Mouse (Mus musculus): ENCODE measurements around the gene Carns1.

Gene Carns1

GRCm38 (mm10) chr19:4171393-4172290 lies 3.6 kb downstream of the Carns1 start:
- no peak for DNase-seq (ENCODE audit: low spot score in 2 of 2)

GRCm38 (mm10) chr19:4170723-4171392 lies 4.4 kb downstream of the Carns1 start:
- DNase-seq (ENCODE audit: low spot score in 2 of 2) = no peak

DNA sequence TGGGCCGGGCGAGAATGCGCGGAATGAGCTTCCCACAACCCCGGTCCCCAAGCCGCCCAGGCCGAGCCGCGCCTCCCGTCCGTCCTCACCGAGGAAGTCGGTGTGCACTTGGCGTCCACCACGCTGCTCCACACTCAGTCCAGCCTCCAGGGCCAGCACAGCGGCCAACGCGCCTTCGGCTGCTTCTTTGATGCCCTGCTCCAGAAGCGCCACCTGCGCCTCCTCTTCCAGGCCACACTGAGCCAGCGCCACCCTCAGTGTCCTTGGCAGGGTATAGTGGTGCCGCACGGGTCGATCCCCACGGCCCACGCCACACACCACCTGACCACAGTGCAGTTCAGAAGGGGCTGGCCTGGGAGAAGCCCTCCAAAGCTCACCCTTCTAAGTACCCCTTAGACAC lies 5.5 kb downstream of the Carns1 start:
- no peak for DNase-seq (ENCODE audit: low spot score in 2 of 2)

DNA sequence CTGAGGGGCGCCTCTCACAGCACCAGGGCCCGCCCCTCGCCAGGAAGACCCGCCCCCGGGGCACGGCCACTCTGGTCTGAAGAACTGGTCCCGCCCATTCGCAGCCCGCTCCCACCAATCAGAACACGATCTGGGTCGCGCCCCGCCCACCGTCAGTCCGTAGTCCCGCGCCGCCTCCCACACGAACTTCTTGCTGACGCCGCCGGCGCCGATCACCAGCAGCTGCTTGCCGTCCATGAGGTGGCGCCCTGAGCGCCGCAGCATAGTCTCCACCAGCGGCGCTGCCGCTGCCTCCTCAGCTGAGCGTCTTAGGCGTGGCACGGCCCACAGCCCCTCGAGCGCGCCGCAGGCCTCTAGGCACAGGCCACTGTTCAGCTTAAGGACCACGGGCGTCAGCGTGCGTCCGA lies 5.9 kb downstream of the Carns1 start:
- DNase-seq (ENCODE audit: low spot score in 2 of 2) = peak; percentile 99 to 100

DNA sequence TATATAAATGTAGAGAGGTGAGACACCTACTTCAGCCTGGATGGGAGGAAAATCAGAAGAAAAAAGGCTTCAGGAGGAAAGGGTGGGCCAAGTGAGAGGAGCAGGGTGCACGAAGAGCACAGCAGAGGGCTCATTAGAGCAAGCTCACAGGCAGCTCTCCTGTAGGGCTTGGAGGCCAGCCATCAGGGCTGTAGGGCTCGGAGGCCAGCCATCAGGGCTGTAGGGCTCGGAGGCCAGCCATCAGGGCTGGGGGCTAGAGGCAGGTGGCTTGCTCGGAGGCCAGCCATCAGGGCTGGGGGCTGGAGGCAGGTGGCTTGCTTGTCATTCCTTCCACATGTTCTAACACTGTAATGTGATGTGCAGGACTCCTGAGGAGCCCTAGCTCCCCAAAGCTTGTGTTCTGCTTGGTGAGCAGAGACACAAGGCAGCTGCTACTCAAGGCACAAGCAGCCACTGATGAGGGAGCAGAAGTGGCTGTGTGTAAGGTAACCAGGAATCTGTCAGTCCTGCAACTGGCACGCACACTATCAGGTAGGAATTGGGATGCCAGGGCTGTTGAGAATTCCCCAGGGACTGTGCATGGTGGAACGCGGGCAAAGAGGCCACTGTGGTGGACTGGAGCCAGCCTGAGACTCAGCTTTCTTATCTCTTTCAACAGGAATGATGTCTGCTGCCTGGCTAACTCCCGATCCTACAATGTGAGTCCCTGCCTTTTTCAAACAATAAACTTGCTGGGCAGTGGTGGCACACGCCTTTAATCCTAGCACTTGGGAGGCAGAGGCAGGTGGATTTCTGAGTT lies 8.4 kb downstream of the Carns1 start:
- DNase-seq (ENCODE audit: low spot score in 2 of 2) = no peak

GRCm38 (mm10) chr19:4164721-4165120 lies 10.6 kb downstream of the Carns1 start:
- DNase-seq (ENCODE audit: low spot score in 2 of 2) = no peak

GRCm38 (mm10) chr19:4164100-4164499 lies 11.2 kb downstream of the Carns1 start:
- DNase-seq (ENCODE audit: low spot score in 2 of 2) = no peak

DNA sequence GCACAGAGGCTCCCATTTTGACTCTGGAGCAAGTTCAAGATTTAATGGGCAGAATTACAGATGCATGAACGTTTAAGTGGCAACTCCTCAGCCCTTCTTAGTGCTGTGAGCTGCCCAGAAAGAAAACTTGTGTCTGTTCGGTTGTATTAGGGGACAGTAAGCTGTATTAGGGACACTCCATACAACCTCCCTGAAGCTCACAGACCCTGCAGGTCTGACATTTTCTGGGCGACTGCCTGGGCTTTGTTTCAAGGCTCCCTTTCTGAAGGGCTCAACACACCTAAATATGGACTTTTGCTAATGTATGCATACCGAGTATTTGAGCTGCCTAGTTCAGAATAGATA lies 11.8 kb downstream of the Carns1 start:
- no peak for DNase-seq (ENCODE audit: low spot score in 2 of 2)

- peak; percentile 94 to 97 for DNase-seq (ENCODE audit: low spot score in 2 of 2)
These were observed 12.4 kb downstream of the Carns1 start, which contains the start of gene Rps6kb2 for GRCm38 (mm10) chr19:4162646-4163542. Rps6kb2 (minus strand) TSS chr19:4163354.

DNA sequence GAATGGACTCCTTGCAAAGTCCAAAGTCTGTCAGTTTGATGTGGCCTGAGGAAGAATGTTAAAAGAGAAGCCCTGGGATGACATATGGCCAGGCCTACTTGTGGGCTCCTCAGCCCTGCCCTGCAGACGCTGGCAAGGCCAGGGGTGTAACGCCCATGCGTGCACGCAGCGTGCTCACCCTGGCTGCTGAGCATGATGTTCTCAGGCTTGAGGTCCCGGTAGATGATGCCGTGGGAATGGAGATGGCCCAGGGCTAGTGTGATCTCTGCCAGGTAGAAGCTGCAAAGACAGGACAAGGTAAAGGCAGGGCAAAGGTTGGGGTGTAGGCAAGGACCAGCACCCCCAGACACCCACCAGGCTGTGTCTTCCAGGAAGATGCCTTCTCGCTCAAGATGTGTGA lies 16.2 kb downstream of the Carns1 start:
- no peak for DNase-seq (ENCODE audit: low spot score in 2 of 2)

- no peak for DNase-seq (ENCODE audit: low spot score in 2 of 2)
These were observed 18.5 kb downstream of the Carns1 start for GRCm38 (mm10) chr19:4156771-4157170.

DNA sequence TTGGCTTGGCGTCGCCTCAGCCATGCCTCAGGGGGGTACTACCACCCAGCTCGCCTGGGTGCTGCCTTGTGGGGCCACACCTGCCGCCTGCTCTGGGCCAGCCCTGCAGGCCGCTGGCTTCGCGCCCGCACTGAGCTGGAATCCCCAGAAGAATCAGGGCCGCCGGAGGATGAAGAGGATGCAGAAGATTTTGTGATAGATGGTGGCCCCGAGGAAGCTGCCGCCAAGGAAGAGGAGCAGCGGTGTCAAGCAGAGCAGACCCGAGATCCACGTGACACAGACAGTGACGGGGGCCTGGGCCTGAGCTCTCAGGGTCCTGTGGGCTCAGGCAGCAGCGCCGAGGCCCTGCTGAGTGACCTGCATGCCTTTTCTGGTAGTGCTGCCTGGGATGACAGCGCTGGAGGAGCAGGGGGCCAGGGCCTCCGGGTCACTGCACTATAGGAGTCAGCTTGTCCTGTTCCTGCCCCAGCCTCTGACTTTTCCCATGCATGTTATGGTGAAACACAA lies 19.2 kb downstream of the Carns1 start:
- DNase-seq (ENCODE audit: low spot score in 2 of 2) = no peak

DNA sequence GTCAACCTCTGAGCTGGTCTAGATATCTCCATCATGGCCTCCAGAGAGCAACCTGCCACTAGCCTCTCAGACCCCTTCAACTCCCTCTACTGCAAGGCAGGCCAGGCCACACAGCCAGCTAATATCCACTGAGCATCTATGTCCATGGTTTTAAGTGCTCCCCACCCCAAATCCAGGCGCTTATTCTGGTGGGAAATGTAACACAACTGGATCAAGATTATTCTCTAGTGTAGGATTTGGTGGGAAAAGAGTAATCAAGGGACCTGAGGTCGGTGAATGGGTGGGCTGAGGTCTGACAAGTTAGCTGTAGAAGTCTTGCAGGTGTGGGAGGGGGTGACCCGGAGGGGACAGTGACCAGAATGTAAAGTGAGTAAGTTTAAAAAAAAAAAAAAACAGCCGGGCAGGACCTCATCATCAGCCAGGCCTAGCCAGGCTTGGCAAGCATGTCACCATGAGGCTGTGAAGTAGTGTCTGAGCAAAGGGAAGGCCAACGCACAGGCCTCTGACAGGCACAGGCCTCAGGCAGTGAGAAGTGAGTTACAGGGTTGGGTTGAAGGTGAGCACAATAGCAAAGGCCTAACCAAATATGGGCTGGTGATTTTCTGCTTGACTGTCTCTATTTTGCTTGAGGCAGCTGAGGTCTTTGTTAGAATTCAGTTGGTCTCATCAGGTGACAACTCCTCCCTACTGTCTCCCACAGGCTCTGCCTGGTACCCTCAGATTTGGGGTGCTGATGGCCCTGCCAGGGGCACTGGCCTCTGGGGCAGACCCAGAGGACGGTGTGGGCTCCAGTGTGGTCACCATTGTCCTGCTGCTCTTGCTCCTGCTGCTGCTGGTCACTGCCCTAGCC lies 19.8 kb downstream of the Carns1 start:
- DNase-seq (ENCODE audit: low spot score in 2 of 2) = no peak

DNA sequence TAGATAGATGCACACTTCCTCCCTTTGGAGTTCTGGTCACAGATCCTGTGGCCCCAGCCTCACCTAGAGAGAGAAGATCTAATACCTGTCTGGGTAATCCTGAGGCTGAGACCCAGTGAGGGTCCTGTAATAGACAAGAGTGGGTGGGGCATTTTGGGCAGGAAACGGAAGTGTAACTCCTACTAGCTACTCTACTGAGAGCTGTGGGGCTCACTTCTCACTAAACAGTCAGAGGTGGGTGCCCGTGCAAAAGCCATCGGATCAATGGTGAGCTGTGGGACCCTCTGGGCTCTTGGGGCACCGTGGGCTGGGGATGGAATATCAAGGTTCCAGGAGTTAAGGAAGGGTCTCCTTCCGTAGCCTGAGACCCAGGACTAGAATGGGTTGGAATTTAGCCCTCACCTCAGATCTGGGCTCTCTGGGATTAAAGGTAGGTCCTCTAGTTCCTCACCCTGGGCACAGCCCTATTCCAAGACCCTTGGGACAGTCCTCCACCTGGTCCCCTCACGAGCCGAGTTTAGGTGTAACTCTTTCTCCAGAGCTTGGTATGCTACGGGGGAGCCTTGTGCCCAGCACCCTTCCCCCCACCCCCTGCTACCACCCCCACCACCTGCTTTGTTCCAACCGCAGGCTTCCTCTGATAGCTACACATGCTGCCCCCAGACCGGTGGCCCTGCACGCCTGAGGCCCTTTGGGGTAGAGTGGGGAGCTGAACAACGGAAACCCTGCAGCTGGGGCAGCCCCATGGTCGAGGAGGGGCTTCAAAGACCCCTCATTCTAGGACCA lies 20.6 kb downstream of the Carns1 start:
- DNase-seq (ENCODE audit: low spot score in 2 of 2) = no peak

GRCm38 (mm10) chr19:4153232-4153654 lies 22.0 kb downstream of the Carns1 start, which contains the start of gene Ptprcap:
Ptprcap (plus strand) TSS chr19:4153604.
- DNase-seq (ENCODE audit: low spot score in 2 of 2) = no peak

DNA sequence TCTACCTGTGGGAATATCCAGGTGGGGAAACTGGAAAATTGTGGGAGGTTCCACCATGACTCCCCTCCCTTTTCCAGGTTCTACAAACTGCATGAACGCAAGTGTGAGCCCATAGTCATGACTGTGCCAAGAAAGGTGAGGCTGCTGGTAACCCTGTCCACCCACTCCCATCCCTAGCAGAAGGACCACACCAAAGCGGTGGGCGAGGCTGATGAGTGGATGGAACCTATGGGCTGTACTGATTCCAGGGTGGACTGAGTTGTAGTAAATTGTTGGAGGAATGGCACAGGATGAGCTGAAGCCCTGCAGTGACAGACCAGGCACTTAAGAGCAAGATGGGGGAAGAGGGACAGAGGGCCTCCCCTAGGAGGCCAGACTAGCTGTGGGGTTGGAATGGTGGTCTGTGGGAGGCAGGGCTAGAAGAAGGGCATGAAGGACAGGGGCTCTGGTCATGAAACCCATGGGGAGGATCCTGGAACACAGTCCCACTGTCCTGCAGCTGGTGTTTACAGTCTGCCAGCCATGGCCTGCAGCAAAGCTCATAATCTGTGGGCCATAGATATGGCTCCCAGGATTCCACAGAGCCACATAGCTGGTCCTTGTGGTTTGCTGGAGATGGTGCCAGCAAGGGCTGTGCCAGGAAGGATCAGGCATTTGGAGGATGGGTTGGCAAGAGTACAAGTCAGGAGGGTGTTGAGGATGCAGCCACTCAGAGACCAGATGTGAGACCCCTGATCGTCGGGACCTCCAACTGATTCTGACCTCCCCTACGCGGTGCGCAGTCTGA lies 22.6 kb downstream of the Carns1 start:
- no peak for DNase-seq (ENCODE audit: low spot score in 2 of 2)

GRCm38 (mm10) chr19:4151898-4152297 lies 23.4 kb downstream of the Carns1 start:
- no peak for DNase-seq (ENCODE audit: low spot score in 2 of 2)

GRCm38 (mm10) chr19:4151488-4151860 lies 23.8 kb downstream of the Carns1 start:
- DNase-seq (ENCODE audit: low spot score in 2 of 2) = no peak

Data from cerebellum, postnatal 4 days (tissue).